Mouse (Mus musculus) heart, embryonic 12.5 days (tissue): ENCODE measurements around the gene Rpn2. TPM values are rescaled to one million over a fixed set of nuclear protein-coding genes. Genes with fewer than 3 reads are reported as not detected.

Source experiments
- ATAC-seq: fragments of 200-750 bp; cut with Nextera tagmentation; 2 replicates; pipeline ENCODE4 v1.8.0; 2017; ENCODE audit warnings: moderate TSS enrichment, moderate library complexity; ENCODE audit not compliant: insufficient number of reproducible peaks, low FRiP score
- H3K27ac ChIP-seq: fragments of 300-500 bp; sonication (generic); 2 replicates; pipeline ENCODE4 v1.5.1; 2016; ENCODE audit warnings: mild to moderate bottlenecking, moderate library complexity; ENCODE audit not compliant: poor library complexity, severe bottlenecking
- H3K27me3 ChIP-seq: fragments of 300-500 bp; sonication (generic); replicated peaks from 2 replicates; pipeline ENCODE4 v1.6.1; 2016; ENCODE audit warnings: mild to moderate bottlenecking, moderate library complexity
- H3K36me3 ChIP-seq: fragments of 300-500 bp; sonication (generic); 2 replicates; pipeline ENCODE4 v1.6.1; 2016; ENCODE audit warnings: mild to moderate bottlenecking, moderate library complexity
- H3K4me1 ChIP-seq: fragments of 300-500 bp; sonication (generic); replicated peaks from 2 replicates; pipeline ENCODE4 v1.6.1; 2016; ENCODE audit warnings: mild to moderate bottlenecking
- H3K4me2 ChIP-seq: fragments of 300-500 bp; sonication (generic); 2 replicates; pipeline ENCODE4 v1.6.1; 2016; ENCODE audit warnings: mild to moderate bottlenecking, moderate library complexity
- H3K4me3 ChIP-seq: fragments of 300-500 bp; sonication (generic); 2 replicates; pipeline ENCODE4 v1.5.1; 2016; ENCODE audit warnings: mild to moderate bottlenecking
- H3K9ac ChIP-seq: fragments of 300-500 bp; sonication (generic); 2 replicates; pipeline ENCODE4 v1.6.1; 2016; ENCODE audit warnings: mild to moderate bottlenecking, moderate library complexity
- H3K9me3 ChIP-seq: fragments of 300-500 bp; sonication (generic); replicated peaks from 2 replicates; pipeline ENCODE4 v1.6.1; 2016; ENCODE audit warnings: mild to moderate bottlenecking, moderate library complexity
- WGBS: fragments of 180-500 bp; shearing (Covaris S2); methylation state at CpG from one replicate; pipeline ENCODE4 v1.1.7; 2016; 5-methylcytosine and 5-hydroxymethylcytosine counted together
- polyA plus RNA-seq: library from polyadenylated mRNA; unstranded; fragments of >200 nt; fragmentation: Nextera tagmentation; extraction: Ambion mirVana; gene quantifications from 2 replicates; pipeline ENCODE4 v1.2.1, GENCODE M21; 2016

Rpn2 gene
- polyA plus RNA-seq, 1 experiment from 2014 or later = 207 TPM

DNA sequence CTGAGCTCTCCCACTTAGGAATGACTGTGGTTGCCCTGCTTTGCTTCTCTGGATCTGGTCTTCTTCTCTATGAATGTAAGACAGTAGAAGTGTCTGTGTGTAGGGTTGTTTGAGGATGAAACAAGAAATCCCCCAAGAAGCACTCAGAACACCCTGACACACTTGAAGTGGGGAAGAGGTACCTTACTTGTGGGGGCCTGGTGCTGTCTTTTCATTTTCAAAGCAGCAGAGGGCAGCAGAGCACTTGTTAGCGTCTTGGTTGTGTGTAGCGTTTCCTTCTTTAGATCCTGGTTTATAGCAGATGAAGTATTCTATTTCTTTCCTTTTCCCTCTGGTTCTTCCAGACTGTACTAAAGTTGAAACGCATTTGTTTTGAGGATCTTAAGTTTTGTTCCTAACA, 8.7 kb downstream of the Rpn2 start:
- Histone ChIP-seq H3K9ac (no peak overlapping the region), H3K4me3 (no peak overlapping the region), H3K4me1 (no peaks in the 10 kb centered on the region), H3K4me2 (no peak overlapping the region), H3K9me3 (no peaks in the 10 kb centered on the region), H3K27ac (no peak overlapping the region), H3K27me3 (no peaks in the 10 kb centered on the region), H3K36me3 (peaks cover 85% of the 10 kb centered on the region)
- 27% methylated on average over 3 of the region's 3 CpGs for WGBS
- ATAC-seq = no peak

DNA sequence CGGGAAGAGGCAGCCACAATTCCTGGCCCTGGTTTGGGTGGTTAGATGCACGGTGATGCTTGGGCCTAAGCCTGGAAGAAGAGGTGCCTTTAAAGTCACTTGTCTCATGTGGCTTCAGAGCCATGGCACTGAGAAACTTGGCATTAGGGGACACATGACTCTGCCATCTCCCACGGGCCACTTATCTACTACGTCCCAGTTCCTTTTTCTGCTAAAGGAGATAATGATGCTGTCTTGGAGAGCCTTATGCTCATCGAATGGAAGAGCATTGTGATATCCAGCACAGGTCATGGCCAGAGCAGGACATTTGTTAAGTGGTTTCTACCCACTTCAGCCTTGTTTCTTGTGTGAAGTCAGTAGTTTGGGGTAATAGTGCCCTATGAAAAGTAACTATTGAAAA, 10.2 kb downstream of the Rpn2 start:
- no peak overlapping the region for H3K4me2 ChIP-seq
- WGBS = 74% methylated on average over 5 of the region's 5 CpGs
- H3K4me3 ChIP-seq = no peak overlapping the region
- no peaks in the 10 kb centered on the region for H3K9me3 ChIP-seq
- no peaks in the 10 kb centered on the region for H3K27me3 ChIP-seq
- H3K9ac ChIP-seq = no peak overlapping the region
- H3K27ac ChIP-seq = no peak overlapping the region
- H3K36me3 ChIP-seq = peaks cover 84% of the 10 kb centered on the region
- H3K4me1 ChIP-seq = no peaks in the 10 kb centered on the region
- no peak for ATAC-seq

GRCm38 (mm10) chr2:157292093-157292492, 13.3 kb downstream of the Rpn2 start:
- no peak overlapping the region for H3K4me2 ChIP-seq
- no peaks in the 10 kb centered on the region for H3K27me3 ChIP-seq
- peaks cover 87% of the 10 kb centered on the region for H3K36me3 ChIP-seq
- WGBS = 26% methylated on average over 2 of the region's 2 CpGs
- H3K4me3 ChIP-seq = no peak overlapping the region
- H3K4me1 ChIP-seq = no peaks in the 10 kb centered on the region
- H3K9ac ChIP-seq = no peak overlapping the region
- H3K27ac ChIP-seq = no peak overlapping the region
- H3K9me3 ChIP-seq = no peaks in the 10 kb centered on the region
- ATAC-seq = no peak

DNA sequence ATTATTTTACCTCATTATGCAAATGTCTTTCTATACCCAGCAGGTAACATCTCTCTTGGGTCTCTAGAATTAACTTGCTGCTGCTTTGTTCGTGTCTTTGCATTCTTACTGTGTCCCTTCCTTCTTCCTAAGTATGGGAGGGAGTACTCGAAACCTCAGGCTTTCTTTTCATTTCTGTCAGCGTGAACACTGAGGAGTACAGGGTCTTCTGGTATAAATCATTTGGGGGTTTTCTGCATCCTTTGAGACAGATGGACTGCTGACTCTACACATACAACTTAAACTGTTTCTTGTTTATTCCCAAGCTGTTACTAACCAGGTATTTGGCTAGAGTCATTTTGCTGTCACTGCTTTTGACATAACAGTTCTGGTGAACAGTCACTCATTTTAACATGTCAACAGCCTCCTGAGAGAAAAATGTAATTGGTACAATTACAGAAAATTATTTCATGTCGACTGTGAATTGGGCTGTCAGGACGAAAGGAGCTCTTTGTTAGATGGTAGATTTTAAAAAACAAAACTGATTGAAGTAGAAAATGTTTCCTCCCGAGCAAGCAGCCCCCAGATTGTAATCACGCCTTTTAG, 17.4 kb downstream of the Rpn2 start:
- H3K4me1 ChIP-seq = no peaks in the 10 kb centered on the region
- no peak overlapping the region for H3K4me3 ChIP-seq
- no peak overlapping the region for H3K27ac ChIP-seq
- no peak overlapping the region for H3K4me2 ChIP-seq
- WGBS = 87% methylated on average over 7 of the region's 7 CpGs
- ATAC-seq = no peak
- H3K36me3 ChIP-seq = peaks cover 93% of the 10 kb centered on the region
- H3K27me3 ChIP-seq = no peaks in the 10 kb centered on the region
- H3K9ac ChIP-seq = no peak overlapping the region
- H3K9me3 ChIP-seq = no peaks in the 10 kb centered on the region

- no peaks in the 10 kb centered on the region for H3K4me1 ChIP-seq
- H3K4me2 ChIP-seq = no peak overlapping the region
- WGBS = 90% methylated on average over 6 of the region's 6 CpGs
- H3K9me3 ChIP-seq = no peaks in the 10 kb centered on the region
- no peaks in the 10 kb centered on the region for H3K27me3 ChIP-seq
- H3K9ac ChIP-seq = no peak overlapping the region
- peaks cover 91% of the 10 kb centered on the region for H3K36me3 ChIP-seq
- no peak overlapping the region for H3K4me3 ChIP-seq
- ATAC-seq = no peak
- H3K27ac ChIP-seq = no peak overlapping the region
Measured at GRCm38 (mm10) chr2:157300051-157300450, 21.2 kb downstream of the Rpn2 start.

- Histone ChIP-seq H3K4me3 (no peak overlapping the region), H3K27me3 (no peaks in the 10 kb centered on the region), H3K9ac (no peak overlapping the region), H3K36me3 (peaks cover 84% of the 10 kb centered on the region), H3K9me3 (no peaks in the 10 kb centered on the region), H3K4me1 (0 out of 2 replicates have a peak, but pooled peaks cover 4% of the 10 kb centered on the region), H3K4me2 (no peak overlapping the region), H3K27ac (no peak overlapping the region)
- no peak for ATAC-seq
- WGBS = 80% methylated on average over 9 of the region's 9 CpGs
Measured at GRCm38 (mm10) chr2:157303096-157303495, 24.3 kb downstream of the Rpn2 start.

GRCm38 (mm10) chr2:157306091-157307032, 27.5 kb downstream of the Rpn2 start:
- ATAC-seq = no peak
- H3K9ac ChIP-seq = no peak overlapping the region
- no peaks in the 10 kb centered on the region for H3K27me3 ChIP-seq
- no peak overlapping the region for H3K4me2 ChIP-seq
- H3K4me1 ChIP-seq = peaks cover 16% of the 10 kb centered on the region
- peaks cover 81% of the 10 kb centered on the region for H3K36me3 ChIP-seq
- no peak overlapping the region for H3K4me3 ChIP-seq
- 80% methylated on average over 7 of the region's 7 CpGs for WGBS
- no peak overlapping the region for H3K27ac ChIP-seq
- H3K9me3 ChIP-seq = no peaks in the 10 kb centered on the region

DNA sequence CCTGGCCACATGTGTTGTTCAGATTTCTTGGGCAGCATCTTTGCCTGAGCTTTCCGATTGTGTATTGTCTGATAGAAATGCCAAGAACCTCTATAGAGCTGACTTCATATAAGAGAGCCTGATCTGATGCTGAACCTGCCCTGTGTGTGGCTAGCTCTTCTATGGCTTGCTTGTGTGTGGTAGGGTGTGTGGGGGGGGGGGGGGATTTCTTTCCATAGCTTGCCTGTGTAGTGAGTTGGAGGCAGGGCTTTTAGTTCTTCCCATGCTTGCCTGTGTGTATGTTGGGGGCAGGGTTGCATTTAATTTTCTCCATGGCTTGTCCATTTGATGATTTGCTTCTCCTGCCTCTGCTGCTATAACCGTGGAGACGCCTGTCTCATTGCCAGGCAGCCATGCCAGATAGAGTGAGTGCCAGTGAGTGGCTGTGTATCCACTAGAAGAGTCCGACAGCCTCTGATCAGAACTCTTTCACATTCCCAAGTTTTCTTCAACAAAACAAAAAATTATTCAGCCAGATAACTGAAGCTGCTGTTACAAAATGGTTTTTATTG, 29.0 kb downstream of the Rpn2 start:
- WGBS = 81% methylated on average over 4 of the region's 4 CpGs
- H3K36me3 ChIP-seq = peaks cover 84% of the 10 kb centered on the region
- no peaks in the 10 kb centered on the region for H3K27me3 ChIP-seq
- H3K27ac ChIP-seq = 0 out of 2 replicates have a peak overlapping the region, but pooled peaks have one; percentile 2
- no peaks in the 10 kb centered on the region for H3K9me3 ChIP-seq
- no peak for ATAC-seq
- peaks cover 18% of the 10 kb centered on the region for H3K4me1 ChIP-seq
- H3K9ac ChIP-seq = no peak overlapping the region
- no peak overlapping the region for H3K4me3 ChIP-seq
- H3K4me2 ChIP-seq = no peak overlapping the region

- Histone ChIP-seq H3K36me3 (peaks cover 84% of the 10 kb centered on the region), H3K4me3 (no peak overlapping the region), H3K9ac (no peak overlapping the region), H3K4me2 (no peak overlapping the region), H3K27me3 (no peaks in the 10 kb centered on the region), H3K4me1 (peaks cover 18% of the 10 kb centered on the region), H3K27ac (0 out of 2 replicates have a peak overlapping the region, but pooled peaks have one; percentile 12), H3K9me3 (no peaks in the 10 kb centered on the region)
- no peak for ATAC-seq
- 86% methylated on average over 2 of the region's 2 CpGs for WGBS
Measured at GRCm38 (mm10) chr2:157308273-157308917, 29.6 kb downstream of the Rpn2 start.

- no peak overlapping the region for H3K4me3 ChIP-seq
- H3K9ac ChIP-seq = no peak overlapping the region
- H3K4me1 ChIP-seq = peaks cover 18% of the 10 kb centered on the region
- ATAC-seq = no peak
- H3K27me3 ChIP-seq = no peaks in the 10 kb centered on the region
- H3K4me2 ChIP-seq = no peak overlapping the region
- H3K9me3 ChIP-seq = no peaks in the 10 kb centered on the region
- WGBS = 95% methylated on average over 8 of the region's 8 CpGs
- H3K27ac ChIP-seq = no peak overlapping the region
- peaks cover 84% of the 10 kb centered on the region for H3K36me3 ChIP-seq
Measured at GRCm38 (mm10) chr2:157309611-157310010, 30.8 kb downstream of the Rpn2 start.
